Mouse (Mus musculus) ES-E14 (cell line): ENCODE measurements around the gene Lrrc51. TPM values are rescaled to one million over a fixed set of nuclear protein-coding genes. Genes with fewer than 3 reads are reported as not detected.

Experiments
- DNase-seq: peaks from one replicate; pipeline ENCODE4 v3.0.0-alpha.2; 2013; ENCODE audit warnings: low read depth, low spot score
- H3K27ac ChIP-seq: 2 replicates; pipeline ENCODE4 v1.5.1; 2012; ENCODE audit warnings: low read depth, mild to moderate bottlenecking, low read length, moderate library complexity, mixed read lengths; ENCODE audit not compliant: poor library complexity, insufficient read depth, severe bottlenecking
- H3K36me3 ChIP-seq: 2 replicates; pipeline ENCODE4 v1.6.1; 2012; ENCODE audit warnings: mild to moderate bottlenecking, low read length, moderate library complexity, mixed read lengths; ENCODE audit not compliant: control insufficient read depth, poor library complexity, insufficient read depth, severe bottlenecking
- H3K4me1 ChIP-seq, 2 experiments: fragments of 150-350 bp in 1 of 2; sonication (generic) in 1 of 2; 2 replicates each; pipeline ENCODE4 v1.6.1; 2012; ENCODE audit warnings: low read length in 2 of 2, mild to moderate bottlenecking in 1 of 2, mixed read lengths in 1 of 2; ENCODE audit not compliant: control insufficient read depth in 2 of 2, insufficient read depth in 2 of 2, poor library complexity in 1 of 2
- H3K4me3 ChIP-seq, 2 experiments: fragments of 150-350 bp in 1 of 2; sonication (generic) in 1 of 2; 2 replicates each; pipeline ENCODE4 v1.5.1; 2012; ENCODE audit warnings: low read length in 2 of 2, low read depth in 1 of 2, mild to moderate bottlenecking in 1 of 2, mixed read lengths in 1 of 2; ENCODE audit not compliant: insufficient read depth in 1 of 2, poor library complexity in 1 of 2, severe bottlenecking in 1 of 2
- H3K9ac ChIP-seq: 2 replicates; pipeline ENCODE4 v1.6.1; 2012; ENCODE audit warnings: low read depth, mild to moderate bottlenecking, low read length, mixed read lengths; ENCODE audit not compliant: poor library complexity, insufficient read depth, severe bottlenecking
- H3K9me3 ChIP-seq: fragments of 150-350 bp; sonication (generic); 2 replicates; pipeline ENCODE4 v1.6.1; 2012; ENCODE audit warnings: low read depth, mild to moderate bottlenecking, low read length; ENCODE audit not compliant: control insufficient read depth, insufficient read depth
- CHD2 ChIP-seq: IDR thresholded peaks from 2 replicates; pipeline ENCODE4 v1.6.1; 2014; ENCODE audit warnings: mild to moderate bottlenecking, low read depth, low read length, inconsistent platforms
- HCFC1 ChIP-seq: IDR thresholded peaks from 2 replicates; pipeline ENCODE4 v1.6.1; 2012; ENCODE audit warnings: low read length, inconsistent platforms, borderline replicate concordance; ENCODE audit not compliant: insufficient read depth
- MAFK ChIP-seq: IDR thresholded peaks from 2 replicates; pipeline ENCODE4 v1.6.1; 2014; ENCODE audit warnings: mild to moderate bottlenecking, low read depth, low read length, inconsistent platforms; ENCODE audit not compliant: insufficient read depth
- ZC3H11A ChIP-seq: IDR thresholded peaks from 2 replicates; pipeline ENCODE4 v1.6.1; 2012; ENCODE audit warnings: low read depth, mild to moderate bottlenecking, inconsistent platforms, low read length, borderline replicate concordance
- ZNF384 ChIP-seq: IDR thresholded peaks from 2 replicates; pipeline ENCODE4 v1.6.1; 2012; ENCODE audit warnings: low read depth, low read length, inconsistent platforms
- in situ Hi-C, 2 experiments: fragments of 600-800 bp; cut with MboI; formaldehyde crosslinking; loops; one replicate each; pipeline ENCODE4 v1.15.1; 2025; ENCODE audit warnings: low sequenced_read_pairs in 2 of 2, inconsistent platforms in 1 of 2; ENCODE audit not compliant: unreplicated experiment in 2 of 2
- total RNA-seq: library from RNA; depleted of rRNA; stranded (reverse); fragments of 300-350 nt; gene quantifications from 2 replicates; pipeline ENCODE4 v1.2.3, GENCODE M21; 2012; rRNA removed

Lrrc51 gene
- total RNA-seq, 1 experiment: 2.6 TPM

DNA sequence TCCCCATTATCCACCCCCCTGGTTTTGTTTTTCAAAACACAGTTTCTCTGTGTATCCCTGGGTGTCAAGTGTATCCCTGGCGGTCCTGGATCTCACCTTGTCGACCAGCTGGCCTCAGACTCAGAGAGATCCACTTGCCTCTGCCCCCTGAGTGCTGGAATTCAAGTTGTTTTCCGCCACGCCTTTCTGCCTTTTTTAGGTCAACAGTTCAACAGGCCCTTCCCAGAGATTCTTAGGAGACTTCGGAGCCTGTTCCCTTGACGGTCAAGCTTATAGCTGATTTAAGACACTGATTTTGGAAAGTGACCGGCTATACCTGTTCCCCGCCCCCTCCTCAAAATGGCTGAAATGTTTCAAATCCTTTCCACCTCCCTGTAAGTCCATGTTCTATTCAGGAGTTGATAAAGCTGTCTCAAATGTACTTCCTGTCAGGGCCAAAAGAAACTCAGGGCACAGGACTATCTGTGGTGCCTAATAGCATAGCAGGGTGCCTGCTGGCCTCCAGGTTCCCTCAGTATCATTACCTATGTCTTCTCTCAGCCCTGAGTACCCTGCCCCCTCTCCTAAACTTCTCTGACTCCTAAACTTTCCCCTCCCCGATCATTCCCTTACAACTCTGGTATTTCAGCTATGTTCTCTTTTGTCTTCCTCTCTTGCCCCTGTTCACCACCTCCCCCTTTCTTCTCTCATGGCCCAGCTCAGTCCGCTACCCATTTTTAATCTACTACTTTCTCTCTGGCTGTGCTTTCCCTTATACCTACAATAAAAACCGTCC, 67.0 kb downstream of the Lrrc51 start:
- Histone ChIP-seq H3K27ac (peak overlapping the region; percentile 97), H3K4me3 (peak overlapping the region; percentile 28 to 58), H3K9ac (peak overlapping the region; percentile 78; the same call in 1 of the 2 replicates), H3K36me3 (peaks cover 10% of the 10 kb centered on the region), H3K4me1 (peaks cover 21 to 22% of the 10 kb centered on the region in 2 experiments), H3K9me3 (no peaks in the 10 kb centered on the region)
- peak; percentile 66 for DNase-seq
- no peak; the same call in 1 of the 2 replicates for TF ChIP-seq ZNF384
- TF ChIP-seq HCFC1: no peak
- TF ChIP-seq ZC3H11A: no peak
- TF ChIP-seq CHD2: peak; percentile 39; the same call in 1 of the 2 replicates
- no peak for TF ChIP-seq MAFK
- in situ Hi-C loops: no loop called here

DNA sequence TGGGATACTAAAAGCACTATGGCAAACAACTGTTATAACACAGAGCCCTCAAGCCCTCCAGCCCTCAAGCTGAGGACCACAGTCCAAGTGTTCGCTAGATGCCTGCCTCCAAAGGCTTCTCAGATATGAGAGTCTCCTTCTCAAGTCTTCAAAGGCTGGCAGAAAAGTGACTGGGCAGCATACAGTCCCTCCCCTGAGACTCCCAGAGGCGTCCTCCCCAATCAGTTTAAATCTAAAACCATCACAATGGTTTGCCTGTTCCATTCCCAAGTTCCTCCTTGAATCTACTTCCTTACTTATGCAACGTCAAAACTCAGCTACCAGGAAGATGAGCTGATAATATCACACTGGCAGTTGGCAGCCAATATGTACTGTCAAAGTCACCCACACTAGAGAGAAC, 70.3 kb downstream of the Lrrc51 start, which contains the start of gene Anapc15:
Anapc15 (plus strand) TSS at position 301 of the 400 bp plus-strand sequence.
- Histone ChIP-seq H3K4me1 (peaks cover 9 to 16% of the 10 kb centered on the region in 2 experiments), H3K4me3 (no peak within 1 kb of the TSS), H3K27ac (no peak within 1 kb of the TSS; the same call in 1 of the 2 replicates), H3K36me3 (peaks cover 19% of the 10 kb centered on the region), H3K9ac (peak within 1 kb of the TSS; percentile 20; the same call in 1 of the 2 replicates), H3K9me3 (no peaks in the 10 kb centered on the region)
- no peak for DNase-seq
- TF ChIP-seq ZC3H11A: no peak
- in situ Hi-C loops: no loop called here

Other genes starting within 250 kb of the Lrrc51 start
- gene Phox2a, start 115.6 kb downstream of the Lrrc51 start, total RNA-seq: 1.1 and 1.3 TPM in 2 replicates
- 57.1 and 71.4 TPM in 2 replicates for gene Inppl1, start 95.7 kb downstream of the Lrrc51 start, total RNA-seq
- 4.2 and 4.3 TPM in 2 replicates for gene Folr2, start 76.7 kb downstream of the Lrrc51 start, total RNA-seq
- gene Anapc15, start 70.2 kb downstream of the Lrrc51 start, total RNA-seq: 105 and 123 TPM in 2 replicates
- gene Folr1, start 63.1 kb downstream of the Lrrc51 start, total RNA-seq: 536 and 562 TPM in 2 replicates
- 90.8 and 106 TPM in 2 replicates for gene Lamtor1, start 28.0 kb downstream of the Lrrc51 start, total RNA-seq
- gene Tomt, start 27.5 kb downstream of the Lrrc51 start, total RNA-seq: 1.9 and 3.0 TPM in 2 replicates
- 91.0 and 95.6 TPM in 2 replicates for gene Numa1, start 216 bp upstream of the Lrrc51 start, total RNA-seq
- 11.0 and 15.0 TPM in 2 replicates for gene Il18bp, start 84.8 kb upstream of the Lrrc51 start, total RNA-seq
- gene Rnf121, start 131.6 kb upstream of the Lrrc51 start, total RNA-seq: 45.7 and 60.8 TPM in 2 replicates
- 32.2 and 43.6 TPM in 2 replicates for gene Xndc1, start 131.6 kb upstream of the Lrrc51 start, total RNA-seq
- 0.76 and 1.1 TPM in 2 replicates for gene Xntrpc, start 131.8 kb upstream of the Lrrc51 start, total RNA-seq
- gene Trpc2, start 149.2 kb upstream of the Lrrc51 start, total RNA-seq: 0.36 and 1.3 TPM in 2 replicates
- gene Art1, start 167.8 kb upstream of the Lrrc51 start, total RNA-seq: 0.45 and 0.90 TPM in 2 replicates
- gene Art5, start 175.6 kb upstream of the Lrrc51 start, total RNA-seq: 2.6 and 3.2 TPM in 2 replicates
- gene Chrna10, start 182.9 kb upstream of the Lrrc51 start, total RNA-seq: 0.27 and 0.42 TPM in 2 replicates